Mouse (Mus musculus) testis, adult 2 months (tissue): ENCODE data around the gene Gm49358. TPM values are rescaled to one million over a fixed set of nuclear protein-coding genes. Genes with fewer than 3 reads are reported as not detected.

Experiments
- H3K27ac ChIP-seq: fragments of 200-500 bp; 2 replicates; pipeline ENCODE4 v1.5.1; 2012; ENCODE audit warnings: low read depth, low read length; ENCODE audit not compliant: control insufficient read depth, insufficient read depth
- H3K27me3 ChIP-seq: fragments of 200-500 bp; 2 replicates; pipeline ENCODE4 v1.6.1; 2012; ENCODE audit warnings: mild to moderate bottlenecking, low read length, moderate library complexity; ENCODE audit not compliant: control insufficient read depth, insufficient read depth
- H3K36me3 ChIP-seq: fragments of 200-500 bp; 2 replicates; pipeline ENCODE4 v1.6.1; 2012; ENCODE audit warnings: mild to moderate bottlenecking, low read length; ENCODE audit not compliant: control insufficient read depth, insufficient read depth
- H3K4me1 ChIP-seq: fragments of 200-500 bp; 2 replicates; pipeline ENCODE4 v1.6.1; 2012; ENCODE audit warnings: low read length; ENCODE audit not compliant: control insufficient read depth, insufficient read depth
- H3K4me3 ChIP-seq: fragments of 200-500 bp; 2 replicates; pipeline ENCODE4 v1.5.1; 2012; ENCODE audit warnings: low read depth, mild to moderate bottlenecking, low read length, moderate library complexity, mixed read lengths; ENCODE audit not compliant: control insufficient read depth
- CTCF ChIP-seq: fragments of 200-500 bp; IDR thresholded peaks from 2 replicates; pipeline ENCODE4 v1.5.1; 2012; ENCODE audit warnings: low read depth, mild to moderate bottlenecking, inconsistent platforms, low read length, moderate library complexity; ENCODE audit not compliant: control insufficient read depth, insufficient read depth, insufficient replicate concordance
- POLR2A ChIP-seq: fragments of 200-500 bp; IDR thresholded peaks from 2 replicates; pipeline ENCODE4 v1.6.1; 2012; ENCODE audit warnings: low read depth, mild to moderate bottlenecking, inconsistent platforms, low read length, moderate library complexity; ENCODE audit not compliant: control insufficient read depth
- polyA plus RNA-seq: library from polyadenylated mRNA; depleted of rRNA; stranded (reverse); fragments of >200 nt; gene quantifications from 2 replicates; pipeline ENCODE4 v1.2.3, GENCODE M21; 2012

Gm49358 gene
- polyA plus RNA-seq, 1 experiment, result not detected

GRCm38 (mm10) chr10:86794794-86795535 is 31.2 kb downstream of the Gm49358 start:
- H3K4me3 ChIP-seq, result no peak overlapping the region

GRCm38 (mm10) chr10:86796073-86796741 is 32.4 kb downstream of the Gm49358 start:
- H3K36me3 ChIP-seq, result no peaks in the 10 kb centered on the region

More at GRCm38 (mm10) chr10:86794794-86795535, 31.2 kb downstream of the Gm49358 start:
- TF ChIP-seq CTCF (no peak), POLR2A (no peak)
- Histone ChIP-seq H3K4me1 (peaks cover 6% of the 10 kb centered on the region), H3K36me3 (no peaks in the 10 kb centered on the region), H3K27ac (no peak overlapping the region), H3K27me3 (no peaks in the 10 kb centered on the region)

GRCm38 (mm10) chr10:86807362-86807761 is 43.6 kb downstream of the Gm49358 start:
- no peak overlapping the region for H3K27ac ChIP-seq
- no peaks in the 10 kb centered on the region for H3K27me3 ChIP-seq
- TF ChIP-seq CTCF, result no peak
- H3K36me3 ChIP-seq, result no peaks in the 10 kb centered on the region
- peaks cover 4% of the 10 kb centered on the region for H3K4me1 ChIP-seq
- H3K4me3 ChIP-seq, result no peak overlapping the region

More at GRCm38 (mm10) chr10:86796073-86796741, 32.4 kb downstream of the Gm49358 start:
- H3K27ac ChIP-seq, result no peak overlapping the region
- H3K4me1 ChIP-seq, result peaks cover 6% of the 10 kb centered on the region
- TF ChIP-seq POLR2A (no peak), CTCF (no peak)
- H3K4me3 ChIP-seq, result peak overlapping the region; percentile 4
- H3K27me3 ChIP-seq, result no peaks in the 10 kb centered on the region

GRCm38 (mm10) chr10:86808013-86808758 is 44.4 kb downstream of the Gm49358 start:
- no peak overlapping the region for H3K27ac ChIP-seq
- TF ChIP-seq POLR2A (no peak), CTCF (no peak)
- no peaks in the 10 kb centered on the region for H3K36me3 ChIP-seq
- no peaks in the 10 kb centered on the region for H3K27me3 ChIP-seq
- H3K4me1 ChIP-seq, result peaks cover 4% of the 10 kb centered on the region
- no peak overlapping the region for H3K4me3 ChIP-seq

- no peak overlapping the region for H3K4me3 ChIP-seq
- H3K36me3 ChIP-seq, result no peaks in the 10 kb centered on the region
- no peak for TF ChIP-seq POLR2A
- TF ChIP-seq CTCF, result no peak
- peaks cover 4% of the 10 kb centered on the region for H3K4me1 ChIP-seq
- no peaks in the 10 kb centered on the region for H3K27me3 ChIP-seq
- no peak overlapping the region; the same call in 1 of the 2 replicates for H3K27ac ChIP-seq
These were observed 46.2 kb downstream of the Gm49358 start for GRCm38 (mm10) chr10:86810000-86810399.

- H3K27ac ChIP-seq, result no peak overlapping the region
- H3K4me1 ChIP-seq, result peaks cover 4% of the 10 kb centered on the region
- no peaks in the 10 kb centered on the region for H3K27me3 ChIP-seq
- TF ChIP-seq POLR2A, result no peak
- no peak for TF ChIP-seq CTCF
- no peak overlapping the region for H3K4me3 ChIP-seq
- H3K36me3 ChIP-seq, result no peaks in the 10 kb centered on the region
These were observed 46.8 kb downstream of the Gm49358 start for GRCm38 (mm10) chr10:86810612-86811011.

GRCm38 (mm10) chr10:86814292-86815131 is 50.7 kb downstream of the Gm49358 start:
- Histone ChIP-seq H3K4me1 (peaks cover 5% of the 10 kb centered on the region), H3K36me3 (no peaks in the 10 kb centered on the region; the same call in 1 of the 2 replicates), H3K27me3 (no peaks in the 10 kb centered on the region), H3K27ac (peak overlapping the region; percentile 73), H3K4me3 (no peak overlapping the region)
- TF ChIP-seq POLR2A (no peak), CTCF (no peak)
